In the genomic region with DNA sequence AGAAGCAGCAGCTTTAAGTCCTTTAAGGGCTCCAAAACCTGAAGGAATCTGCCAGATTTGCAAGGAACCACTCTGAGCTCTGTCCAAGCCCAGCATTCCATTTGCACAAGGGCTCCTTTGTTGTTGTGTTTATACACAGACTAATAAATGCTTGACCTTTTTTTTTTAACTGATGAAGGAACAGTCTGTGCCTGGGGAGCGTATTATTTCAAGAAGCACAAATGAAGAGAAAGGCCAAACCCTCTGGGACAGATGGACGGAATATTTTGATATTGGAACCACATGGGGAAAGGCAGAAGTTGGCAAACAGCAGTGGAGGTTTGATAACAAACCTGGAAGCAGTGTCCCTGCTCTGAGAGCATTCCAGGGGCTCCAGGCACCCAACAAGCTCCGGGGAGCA, we compare ENCODE assay signal across 9 mouse cellular contexts.
DNase-seq lines count a peak whose midpoint lies in the region; ATAC-seq lines count a peak whose summit lies in the region.
"Had no signal": no experiment of that assay in that cellular context is flagged by ENCODE, and none has a peak within 500 bp of the region (broad histone marks: within the 10 kb centered on the region; RNA-seq: fewer than 3 reads in every experiment).

No protein-coding gene starts in this region.

- no peaks in the 10 kb centered on the region for H3K27me3 ChIP-seq in liver, embryonic 11.5 days (replicated peaks; ENCODE audit: control insufficient read depth, insufficient read depth, low read length)

- DNase-seq in kidney, adult 9 months = peak; percentile 20
- no peak for DNase-seq in kidney, adult 11 months
- peak; percentile 53 for DNase-seq in embryo, embryonic 10.5 days (ENCODE audit: low spot score)
- DNase-seq in forelimb bud, embryonic 11.5 days (ENCODE audit: low read depth, low spot score) = peak; percentile 54
- peak; percentile 25 for DNase-seq in lung, postnatal 10 days
- DNase-seq in liver, embryonic 11.5 days (ENCODE audit: low spot score) = no peak
- DNase-seq in cerebellum, postnatal 10 days = no peak
- DNase-seq: liver; midbrain, embryonic 14.5 days had no signal

- 62% methylated on average over 3 of the region's 3 CpGs for WGBS in liver, embryonic 11.5 days

- no peak overlapping the region for H3K9ac ChIP-seq in liver, embryonic 11.5 days (ENCODE audit: low read depth, low read length)

- no peak overlapping the region for H3K27ac ChIP-seq in liver, embryonic 11.5 days (ENCODE audit: low read depth, low read length)

- no peaks in the 10 kb centered on the region for H3K4me1 ChIP-seq in liver, embryonic 11.5 days (replicated peaks; ENCODE audit: control insufficient read depth, insufficient read depth, low read length)

- H3K4me2 ChIP-seq in liver, embryonic 11.5 days = no peak overlapping the region

- no peak overlapping the region for H3K4me3 ChIP-seq in liver, embryonic 11.5 days (ENCODE audit: low read depth, low read length)

- no peaks in the 10 kb centered on the region for H3K9me3 ChIP-seq in liver, embryonic 11.5 days (ENCODE audit: control insufficient read depth, low read length)

- ATAC-seq in liver, embryonic 11.5 days (replicated peaks; ENCODE audit: low FRiP score) = no peak

- no peaks in the 10 kb centered on the region for H3K36me3 ChIP-seq in liver, embryonic 11.5 days (ENCODE audit: control insufficient read depth, insufficient read depth, low read length)

Comparison
In these comparisons a context has a peak if more than half of its experiments do, and no peak if none do; other contexts are left out.
1. DNase-seq: peak in kidney, adult 9 months (single experiment), embryo, embryonic 10.5 days (single experiment), forelimb bud, embryonic 11.5 days (single experiment) and lung, postnatal 10 days (single experiment); none in kidney, adult 11 months (single experiment), liver, embryonic 11.5 days (single experiment) and cerebellum, postnatal 10 days (0 of 2).